Mouse (Mus musculus) hindbrain, embryonic 14.5 days (tissue): ENCODE measurements around the gene Fam229a. TPM values are rescaled to one million over a fixed set of nuclear protein-coding genes. Genes with fewer than 3 reads are reported as not detected.
A peak's percentile ranks its signal among the peaks of the same experiment; 100 is the strongest.

Experiments used
- ATAC-seq: fragments of 200-750 bp; cut with Nextera tagmentation; 2 replicates; pipeline ENCODE4 v1.8.0; 2017; ENCODE audit warnings: moderate number of reproducible peaks, mild to moderate bottlenecking, moderate TSS enrichment, moderate library complexity; ENCODE audit not compliant: low FRiP score
- DNase-seq: peaks from one replicate; pipeline ENCODE4 v3.0.0-alpha.2; 2015; ENCODE audit warnings: low spot score
- H3K27ac ChIP-seq: fragments of 300-500 bp; sonication (generic); 2 replicates; pipeline ENCODE4 v1.5.1; 2014; ENCODE audit warnings: mild to moderate bottlenecking, moderate library complexity
- H3K27me3 ChIP-seq: fragments of 300-500 bp; sonication (generic); 2 replicates; pipeline ENCODE4 v1.6.1; 2014; ENCODE audit warnings: mild to moderate bottlenecking, low read length, mixed read lengths; ENCODE audit not compliant: control insufficient read depth, insufficient read depth
- H3K36me3 ChIP-seq: fragments of 300-500 bp; sonication (generic); replicated peaks from 2 replicates; pipeline ENCODE4 v1.6.1; 2014; ENCODE audit not compliant: control insufficient read depth, insufficient read depth
- H3K4me1 ChIP-seq: fragments of 300-500 bp; sonication (generic); replicated peaks from 2 replicates; pipeline ENCODE4 v1.6.1; 2014; ENCODE audit warnings: antibody characterized with exemption, low read length, mixed read lengths; ENCODE audit not compliant: control insufficient read depth, insufficient read depth
- H3K4me2 ChIP-seq: fragments of 300-500 bp; sonication (generic); replicated peaks from 2 replicates; pipeline ENCODE4 v1.6.1; 2014; ENCODE audit warnings: mild to moderate bottlenecking, moderate library complexity
- H3K4me3 ChIP-seq: fragments of 300-500 bp; sonication (generic); replicated peaks from 2 replicates; pipeline ENCODE4 v1.5.1; 2014; ENCODE audit warnings: mild to moderate bottlenecking, low read length
- H3K9ac ChIP-seq: fragments of 300-500 bp; sonication (generic); 2 replicates; pipeline ENCODE4 v1.6.1; 2014
- H3K9me3 ChIP-seq: fragments of 300-500 bp; sonication (generic); 2 replicates; pipeline ENCODE4 v1.6.1; 2016; ENCODE audit warnings: low read length; ENCODE audit not compliant: control insufficient read depth
- WGBS: fragments of 180-500 bp; shearing (Covaris S2); extraction: QIAGEN DNeasy Blood & Tissue Kit; methylation state at CpG from one replicate; pipeline ENCODE4 v1.1.7; 2014; 5-methylcytosine and 5-hydroxymethylcytosine counted together
- polyA plus RNA-seq: library from polyadenylated mRNA; unstranded; fragments of >200 nt; fragmentation: Nextera tagmentation; extraction: Ambion mirVana; gene quantifications from 2 replicates; pipeline ENCODE4 v1.2.1, GENCODE M21; 2014

The Fam229a gene
- polyA plus RNA-seq, 1 experiment from 2014 or later: 0.78 TPM

DNA sequence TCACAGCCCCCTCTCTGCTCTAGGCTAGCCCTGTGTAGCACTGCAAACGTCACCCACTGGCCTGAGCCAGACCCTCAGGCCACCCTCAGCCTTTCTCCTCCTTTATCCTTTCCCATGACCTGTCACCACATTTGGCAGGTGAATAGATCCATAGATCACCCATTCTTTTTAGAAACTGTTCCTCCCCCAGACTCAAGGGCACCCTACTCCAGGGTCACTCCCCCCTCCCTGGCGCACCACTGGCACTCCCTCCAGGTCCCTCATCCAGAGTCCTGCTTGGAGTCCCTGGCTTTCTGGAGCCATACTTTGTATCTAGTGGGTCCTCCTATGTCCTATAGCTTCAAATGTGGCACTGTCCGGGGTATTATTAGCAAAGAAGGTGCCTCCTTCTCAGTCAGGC is 14.5 kb downstream of the Fam229a start:
- Histone ChIP-seq H3K4me3 (no peak overlapping the region), H3K9me3 (no peaks in the 10 kb centered on the region), H3K9ac (no peak overlapping the region), H3K4me2 (no peak overlapping the region), H3K4me1 (peaks cover 12% of the 10 kb centered on the region; the same call in 1 of the 2 replicates), H3K36me3 (no peaks in the 10 kb centered on the region), H3K27me3 (no peaks in the 10 kb centered on the region), H3K27ac (no peak overlapping the region)
- 78% methylated on average over 3 of the region's 3 CpGs for WGBS
- DNase-seq: no peak
- no peak for ATAC-seq

DNA sequence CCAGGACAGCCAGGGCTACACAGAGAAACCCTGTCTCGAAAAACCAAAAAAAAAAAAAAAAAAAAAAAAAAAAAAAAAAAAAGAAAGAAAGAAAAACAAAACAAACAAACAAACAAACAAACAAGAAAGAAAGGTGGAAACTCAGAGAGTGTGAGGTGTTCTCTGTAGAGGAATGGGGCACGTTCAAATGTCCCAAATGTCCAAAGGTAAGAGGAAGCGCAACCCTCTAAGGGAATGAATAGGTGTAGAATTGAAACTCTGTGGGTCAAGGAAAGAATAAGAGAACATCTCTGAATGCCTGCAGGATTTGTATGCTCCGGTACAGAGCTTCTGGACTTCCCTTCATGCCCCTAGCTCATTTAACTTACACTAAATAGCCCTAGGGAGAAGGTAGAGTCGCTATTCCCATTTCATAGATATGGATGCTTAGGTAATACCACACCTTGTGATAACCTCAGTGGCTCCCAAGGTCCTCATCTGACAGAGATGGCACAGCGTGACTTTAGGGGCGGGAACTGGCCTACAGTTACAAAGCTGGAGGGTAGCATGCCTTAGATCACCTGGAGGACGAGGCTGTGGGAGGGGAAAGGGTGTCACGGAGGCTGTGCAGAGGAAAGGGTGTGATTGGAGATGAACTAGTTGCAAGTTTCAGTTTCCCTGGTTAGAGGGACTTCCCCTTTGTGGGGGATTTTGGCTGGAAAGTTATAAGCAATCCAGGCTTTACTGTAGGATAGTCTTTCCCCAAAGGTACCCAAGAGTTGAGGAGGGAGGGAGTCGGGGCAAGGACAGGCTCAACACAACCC is 16.6 kb downstream of the Fam229a start:
- Histone ChIP-seq H3K4me2 (no peak overlapping the region), H3K27me3 (no peaks in the 10 kb centered on the region), H3K36me3 (no peaks in the 10 kb centered on the region), H3K4me1 (peaks cover 25% of the 10 kb centered on the region), H3K27ac (no peak overlapping the region), H3K9me3 (no peaks in the 10 kb centered on the region), H3K4me3 (no peak overlapping the region), H3K9ac (no peak overlapping the region)
- 73% methylated on average over 9 of the region's 10 CpGs for WGBS
- DNase-seq (no peak), ATAC-seq (no peak)

DNA sequence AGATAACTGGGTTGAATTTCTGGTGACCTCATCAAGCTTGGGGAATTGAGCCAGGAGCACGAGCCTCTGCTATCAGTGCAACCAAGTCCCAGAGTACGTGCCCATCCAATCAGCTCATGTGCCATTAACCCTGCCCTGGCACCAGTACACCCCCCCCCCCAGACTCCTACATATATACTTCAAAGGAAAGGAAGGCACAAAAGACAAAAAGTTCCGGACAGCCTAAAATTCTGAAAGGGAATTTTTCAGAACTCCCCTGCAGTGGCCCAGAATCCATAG is 17.2 kb downstream of the Fam229a start:
- H3K4me1 ChIP-seq: peaks cover 30% of the 10 kb centered on the region

DNA sequence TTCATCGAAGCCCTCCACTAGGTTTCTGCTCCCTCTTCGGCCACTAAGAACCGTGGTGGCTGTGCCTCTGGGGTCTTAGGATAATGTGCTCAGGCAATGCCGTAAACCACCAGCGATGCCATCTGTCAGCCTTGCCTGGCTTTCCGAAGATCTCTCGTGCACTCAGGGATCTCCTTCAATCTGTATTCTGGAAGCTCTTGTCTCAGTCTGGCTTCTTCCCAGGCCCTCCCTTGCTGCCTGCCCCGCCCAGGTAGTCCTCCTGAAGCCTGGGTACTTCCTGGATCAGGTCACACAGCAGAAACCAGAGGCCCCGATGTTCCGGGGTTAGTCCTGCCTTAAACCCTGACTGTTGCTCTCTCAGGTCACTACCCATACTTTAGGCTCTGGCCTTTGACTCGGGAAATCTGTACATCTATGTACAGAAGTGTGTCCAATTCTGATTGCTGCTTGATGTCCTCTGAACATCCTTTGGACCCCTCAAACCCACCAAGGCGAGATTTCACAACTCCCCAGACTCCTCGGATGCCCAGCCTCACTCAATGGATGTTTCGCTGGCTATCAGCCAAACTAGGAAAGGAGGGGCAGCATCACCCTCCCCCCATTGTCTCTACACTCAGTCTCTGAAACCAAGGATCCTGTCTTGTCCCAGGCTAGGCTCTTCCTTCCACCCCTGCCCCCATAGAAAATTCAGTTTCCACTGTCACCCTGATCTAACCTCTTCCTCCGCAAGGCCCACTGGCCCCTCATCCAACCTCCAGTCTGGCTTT is 18.0 kb downstream of the Fam229a start:
- H3K4me2 ChIP-seq: no peak overlapping the region
- H3K4me3 ChIP-seq: no peak overlapping the region
- H3K27ac ChIP-seq: peak overlapping the region; percentile 21; the same call in 1 of the 2 replicates
- no peaks in the 10 kb centered on the region for H3K36me3 ChIP-seq
- H3K9ac ChIP-seq: no peak overlapping the region
- 42% methylated on average over 15 of the region's 15 CpGs for WGBS
- H3K9me3 ChIP-seq: no peaks in the 10 kb centered on the region
- H3K4me1 ChIP-seq: peaks cover 31% of the 10 kb centered on the region
- DNase-seq (peak; percentile 28), ATAC-seq (no peak)
- H3K27me3 ChIP-seq: no peaks in the 10 kb centered on the region

More for the DNA sequence above, 17.2 kb downstream of the Fam229a start:
- H3K4me3 ChIP-seq: no peak overlapping the region
- H3K27ac ChIP-seq: no peak overlapping the region
- DNase-seq (no peak), ATAC-seq (no peak)
- no peaks in the 10 kb centered on the region for H3K9me3 ChIP-seq
- H3K9ac ChIP-seq: no peak overlapping the region
- no peak overlapping the region for H3K4me2 ChIP-seq
- no peaks in the 10 kb centered on the region for H3K27me3 ChIP-seq
- WGBS: 73% methylated on average over 3 of the region's 3 CpGs
- H3K36me3 ChIP-seq: no peaks in the 10 kb centered on the region

DNA sequence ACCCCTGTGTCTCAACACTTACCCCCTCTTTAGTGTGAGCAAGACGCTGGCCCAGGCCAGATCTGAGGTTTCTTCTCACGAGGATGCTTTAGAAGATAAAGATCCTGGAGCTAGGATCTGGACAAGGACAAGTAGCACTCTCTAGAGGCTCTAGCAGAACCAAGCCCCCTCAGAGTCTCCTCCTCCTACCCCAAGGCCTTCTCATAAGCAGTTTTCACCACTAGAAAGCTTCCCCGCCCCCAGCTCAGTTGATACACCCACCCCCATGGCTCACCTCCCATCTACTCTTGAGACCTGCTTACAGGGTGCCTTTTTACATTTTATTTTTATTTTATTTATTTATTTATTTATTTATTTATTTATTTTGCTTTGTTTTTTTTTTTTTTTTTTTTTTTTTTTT is 18.7 kb downstream of the Fam229a start:
- ATAC-seq: no peak

DNA sequence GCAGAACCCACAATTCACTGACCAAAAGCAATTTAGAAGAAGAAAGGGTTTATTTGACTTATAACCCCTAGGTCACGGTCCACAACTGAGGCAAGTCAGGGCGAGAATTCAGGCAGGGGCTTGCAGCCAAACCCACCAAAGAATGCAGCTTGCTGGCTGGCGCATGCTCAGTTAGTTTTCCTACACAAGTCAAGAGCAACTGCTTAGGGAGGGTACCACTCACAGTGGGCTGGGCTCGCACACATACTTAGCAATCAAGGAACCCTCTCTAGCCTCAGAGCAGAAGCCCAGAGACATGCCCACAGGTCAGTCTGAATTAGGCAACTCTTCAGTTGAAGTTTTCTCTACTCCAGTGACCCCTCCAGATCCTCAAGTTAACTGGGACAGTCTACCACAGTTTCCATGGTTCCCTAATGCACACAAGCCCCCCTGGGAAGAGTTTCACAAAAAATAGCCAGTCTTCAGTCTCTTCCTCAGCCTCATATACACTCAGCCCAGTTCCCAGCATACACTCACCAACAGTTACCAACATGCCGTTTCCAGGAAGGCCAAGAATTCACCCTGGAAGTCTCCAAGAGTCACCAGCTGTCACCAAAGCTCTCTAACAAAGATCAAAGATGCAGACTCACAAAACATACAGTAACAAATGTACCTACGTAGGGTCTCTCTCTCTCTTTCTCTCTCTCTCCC is 19.9 kb downstream of the Fam229a start:
- DNase-seq (peak; percentile 50), ATAC-seq (no peak)
- no peak overlapping the region for H3K4me2 ChIP-seq
- peak overlapping the region; percentile 43 for H3K27ac ChIP-seq
- peaks cover 39% of the 10 kb centered on the region for H3K4me1 ChIP-seq
- WGBS: 27% methylated on average over 6 of the region's 6 CpGs
- no peak overlapping the region for H3K4me3 ChIP-seq
- H3K36me3 ChIP-seq: peaks cover 10% of the 10 kb centered on the region
- H3K9me3 ChIP-seq: no peaks in the 10 kb centered on the region
- H3K27me3 ChIP-seq: no peaks in the 10 kb centered on the region
- H3K9ac ChIP-seq: no peak overlapping the region

More for the DNA sequence above, 18.7 kb downstream of the Fam229a start:
- H3K36me3 ChIP-seq: no peaks in the 10 kb centered on the region
- H3K9ac ChIP-seq: no peak overlapping the region
- H3K27ac ChIP-seq: peak overlapping the region; percentile 21; the same call in 1 of the 2 replicates
- no peaks in the 10 kb centered on the region for H3K27me3 ChIP-seq
- DNase-seq: no peak
- no peak overlapping the region for H3K4me2 ChIP-seq
- no peak overlapping the region for H3K4me3 ChIP-seq
- H3K4me1 ChIP-seq: peaks cover 31% of the 10 kb centered on the region
- H3K9me3 ChIP-seq: no peaks in the 10 kb centered on the region
- 59% methylated on average over 3 of the region's 3 CpGs for WGBS

DNA sequence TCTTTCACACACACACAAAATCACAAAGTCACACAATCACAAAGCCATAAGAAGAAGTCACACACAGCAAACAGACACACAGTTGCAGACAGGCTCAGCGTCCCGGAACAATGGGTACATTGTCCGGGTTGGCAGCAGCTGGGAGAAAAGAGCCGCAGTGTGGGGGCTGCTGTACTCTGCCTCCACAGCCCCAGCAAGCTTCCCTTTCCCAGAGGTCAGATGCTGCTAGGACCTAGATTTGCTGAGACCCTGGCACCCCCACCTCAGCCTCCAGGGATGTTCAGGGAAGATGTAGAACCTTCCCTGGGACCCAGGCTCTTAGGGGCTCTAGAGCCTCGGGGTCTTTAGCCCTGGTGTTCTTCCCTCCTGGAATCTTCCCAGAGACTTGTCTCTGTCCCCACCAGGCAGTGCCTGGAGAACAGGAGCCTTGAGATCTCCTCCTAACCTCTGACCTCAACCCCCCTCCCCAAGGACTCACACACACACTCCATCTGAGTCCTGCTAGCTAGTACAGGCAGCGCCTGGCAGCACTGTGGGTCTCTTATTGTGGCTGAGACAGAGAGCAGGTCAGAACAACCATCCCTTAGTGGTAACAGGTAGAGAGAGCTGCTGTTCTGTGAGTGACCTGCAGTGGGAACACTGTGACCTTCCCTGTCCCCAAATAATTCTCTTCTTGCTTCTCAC is 20.6 kb downstream of the Fam229a start:
- Histone ChIP-seq H3K4me1 (peaks cover 41% of the 10 kb centered on the region), H3K9me3 (no peaks in the 10 kb centered on the region), H3K9ac (no peak overlapping the region), H3K27ac (peak overlapping the region; percentile 43), H3K4me3 (no peak overlapping the region), H3K27me3 (no peaks in the 10 kb centered on the region), H3K36me3 (peaks cover 17% of the 10 kb centered on the region), H3K4me2 (no peak overlapping the region)
- DNase-seq (no peak), ATAC-seq (no peak)
- WGBS: 7% methylated on average over 6 of the region's 6 CpGs

- Histone ChIP-seq H3K36me3 (peaks cover 34% of the 10 kb centered on the region), H3K9me3 (no peaks in the 10 kb centered on the region), H3K4me3 (peak within 1 kb of the TSS; percentile 100), H3K27ac (peak within 1 kb of the TSS; percentile 100), H3K4me1 (peaks cover 41% of the 10 kb centered on the region), H3K27me3 (no peaks in the 10 kb centered on the region), H3K9ac (peak within 1 kb of the TSS; percentile 100), H3K4me2 (peak within 1 kb of the TSS; percentile 83)
- ATAC-seq (peak; percentile 88), DNase-seq (peak; percentile 90)
- WGBS: 6% methylated on average over 46 of the region's 47 CpGs
These were observed 22.2 kb downstream of the Fam229a start, which contains the start of gene Marcksl1 for GRCm38 (mm10) chr4:129513086-129513767. Gene Marcksl1, plus strand, starts transcription at chr4:129513581.
